14 mouse cellular contexts compared by ENCODE assay signal in the genomic region with DNA sequence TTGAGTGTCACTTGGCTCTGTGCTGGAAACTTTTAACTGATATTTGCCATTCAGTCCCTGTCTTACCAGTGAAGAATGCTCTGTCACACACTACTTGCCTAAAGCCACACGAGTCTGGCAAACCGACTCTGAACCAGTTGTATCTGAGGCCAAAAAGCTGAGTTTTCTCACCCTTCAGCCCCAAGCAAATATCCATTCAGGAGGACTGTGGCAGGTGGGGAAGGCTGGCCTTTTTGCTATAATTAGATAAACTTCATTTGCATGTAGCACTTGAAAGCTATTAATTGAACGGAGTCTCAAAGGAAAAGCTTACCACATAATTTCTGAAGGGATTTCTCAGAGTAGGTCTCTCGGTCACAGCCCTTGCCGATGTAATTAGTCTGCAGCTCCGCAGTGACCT.
"Had no signal": no experiment of that assay in that cellular context is flagged by ENCODE, and none has a peak within 500 bp of the region (broad histone marks: within the 10 kb centered on the region; RNA-seq: fewer than 3 reads in every experiment).

No protein-coding gene starts in this region.

- H3K4me3 ChIP-seq: layer of hippocampus, adult 2 months; limb, embryonic 13.5 days; liver, embryonic 15.5 days; neural tube, embryonic 12.5 days; stomach, embryonic 15.5 days had no signal

- H3K9ac ChIP-seq: limb, embryonic 13.5 days; liver, embryonic 15.5 days; neural tube, embryonic 12.5 days; stomach, embryonic 15.5 days had no signal

- H3K4me1 ChIP-seq: liver, embryonic 15.5 days; neural tube, embryonic 12.5 days; stomach, embryonic 15.5 days had no signal

- ATAC-seq: lung, postnatal 0 days had no signal

- DNase-seq: kidney, postnatal 10 days; kidney, postnatal 4 days; left cerebral cortex, postnatal 4 days; lung, adult 2 months; lung, postnatal 36 days; right cerebral cortex, postnatal 14 days; thymus, adult 2 months; thymus, postnatal 25 days had no signal

- H3K27ac ChIP-seq: layer of hippocampus, adult 2 months; limb, embryonic 13.5 days; liver, embryonic 15.5 days; neural tube, embryonic 12.5 days; stomach, embryonic 15.5 days had no signal

- H3K9me3 ChIP-seq: limb, embryonic 13.5 days; liver, embryonic 15.5 days; neural tube, embryonic 12.5 days; stomach, embryonic 15.5 days had no signal

- H3K27me3 ChIP-seq: limb, embryonic 13.5 days; liver, embryonic 15.5 days; neural tube, embryonic 12.5 days; stomach, embryonic 15.5 days had no signal

- H3K36me3 ChIP-seq: limb, embryonic 13.5 days; liver, embryonic 15.5 days; neural tube, embryonic 12.5 days; stomach, embryonic 15.5 days had no signal

- H3K4me2 ChIP-seq: limb, embryonic 13.5 days; liver, embryonic 15.5 days; neural tube, embryonic 12.5 days; stomach, embryonic 15.5 days had no signal
